Mouse (Mus musculus): ENCODE data around the gene Epb41l3.

DNA sequence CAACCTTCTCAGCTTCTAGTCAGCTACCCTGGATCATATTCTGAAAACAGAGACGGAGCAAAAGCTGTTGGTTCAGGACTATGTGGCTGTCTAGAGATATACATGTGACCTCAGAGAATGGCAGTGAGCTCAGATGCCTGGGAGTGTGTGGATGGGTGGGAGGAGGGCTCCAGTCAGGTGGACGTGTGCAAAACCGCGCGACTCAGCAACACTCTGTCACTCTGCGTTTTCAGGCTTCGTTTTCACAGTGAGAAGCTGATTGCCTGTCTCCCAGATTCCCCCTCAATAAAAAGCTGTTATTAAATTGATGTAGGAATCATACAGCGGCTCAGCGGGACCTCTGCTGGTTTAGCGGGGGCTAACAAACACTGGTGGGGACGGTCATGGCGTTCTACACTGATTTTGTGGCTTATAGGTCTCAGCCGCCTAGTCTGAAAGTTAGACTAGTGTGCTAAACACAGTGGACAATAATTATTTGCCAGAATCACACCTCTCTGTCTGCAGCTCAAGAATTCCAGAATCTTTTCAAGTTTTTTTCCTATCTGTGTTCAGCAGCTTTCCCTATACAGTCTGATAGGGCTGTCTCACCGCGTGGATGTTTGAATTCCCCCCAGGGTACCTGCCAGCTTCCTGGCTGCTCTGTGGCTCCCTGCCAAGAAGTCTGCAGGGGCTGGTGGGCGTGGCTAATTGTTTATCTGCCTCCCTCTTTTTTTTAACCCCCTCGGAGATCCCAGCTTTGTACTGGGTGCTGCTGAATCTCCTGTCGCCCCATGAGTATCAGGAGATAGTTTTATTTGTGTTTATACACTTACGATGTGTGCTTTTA, 45.3 kb downstream of the Epb41l3 start:
- no peak for TF ChIP-seq CTCF (IDR thresholded peaks at IDR 0.05; ENCODE audit: extremely low read depth, insufficient read length, insufficient replicate concordance, low read depth, low read length)
- no peak for TF ChIP-seq POLR2A (IDR thresholded peaks at IDR 0.05; ENCODE audit: low read depth, low read length)
